Mouse (Mus musculus) thymus, adult 18-20 months (tissue): ENCODE measurements at regions not wholly inside any gene's neighbourhood (a gene's known extent, or its start where the extent isn't known, plus 50 kb on each side); places are given as distances from the start of the nearest gene placed in this dataset.

Experiments used
- DNase-seq, 2 experiments: peaks; one replicate each; pipeline ENCODE4 v3.0.0; 2022; ENCODE audit warnings: mixed read lengths in 2 of 2

GRCm38 (mm10) chr7:129819651-129820050 is 228.0 kb downstream of the Wdr11 start:
- DNase-seq: no peak

GRCm38 (mm10) chr7:129828970-129829369 is 237.3 kb downstream of the Wdr11 start:
- DNase-seq: no peak

- DNase-seq: no peak
These were observed 241.2 kb downstream of the Wdr11 start for GRCm38 (mm10) chr7:129832830-129833229.

GRCm38 (mm10) chr7:129842303-129843122 is 250.8 kb downstream of the Wdr11 start:
- no peak for DNase-seq

- no peak for DNase-seq
These were observed 255.5 kb downstream of the Wdr11 start for GRCm38 (mm10) chr7:129847136-129847535.

GRCm38 (mm10) chr7:129853596-129853995 is 261.9 kb downstream of the Wdr11 start:
- no peak for DNase-seq

- no peak for DNase-seq
These were observed 263.3 kb downstream of the Wdr11 start for GRCm38 (mm10) chr7:129854942-129855341.

GRCm38 (mm10) chr7:129862966-129863365 is 271.3 kb downstream of the Wdr11 start:
- no peak for DNase-seq

GRCm38 (mm10) chr7:129865536-129865935 is 273.9 kb downstream of the Wdr11 start:
- DNase-seq: no peak

- DNase-seq: no peak
These were observed 280.6 kb downstream of the Wdr11 start for GRCm38 (mm10) chr7:129872208-129872790.

- no peak for DNase-seq
These were observed 284.7 kb downstream of the Wdr11 start for GRCm38 (mm10) chr7:129876202-129876851.

- DNase-seq: no peak
These were observed 285.2 kb downstream of the Wdr11 start for GRCm38 (mm10) chr7:129876852-129877223.

GRCm38 (mm10) chr7:129896291-129896690 is 304.6 kb downstream of the Wdr11 start:
- DNase-seq: no peak

- no peak for DNase-seq
These were observed 305.8 kb downstream of the Wdr11 start for GRCm38 (mm10) chr7:129897511-129897910.

- no peak for DNase-seq
These were observed 310.6 kb downstream of the Wdr11 start for GRCm38 (mm10) chr7:129902256-129902655.

- DNase-seq: no peak
These were observed 311.5 kb downstream of the Wdr11 start for GRCm38 (mm10) chr7:129903126-129903525.

- no peak for DNase-seq
These were observed 314.5 kb downstream of the Wdr11 start for GRCm38 (mm10) chr7:129906131-129906530.

GRCm38 (mm10) chr7:129908826-129909225 is 317.2 kb downstream of the Wdr11 start:
- no peak for DNase-seq

GRCm38 (mm10) chr7:129909730-129910129 is 318.1 kb downstream of the Wdr11 start:
- DNase-seq: no peak

GRCm38 (mm10) chr7:129910826-129911225 is 319.2 kb downstream of the Wdr11 start:
- no peak for DNase-seq

GRCm38 (mm10) chr7:129914871-129915270 is 323.2 kb downstream of the Wdr11 start:
- no peak for DNase-seq

- DNase-seq: no peak
These were observed 326.9 kb downstream of the Wdr11 start for GRCm38 (mm10) chr7:129918240-129919200.

GRCm38 (mm10) chr7:129922291-129922690 is 330.6 kb downstream of the Wdr11 start:
- DNase-seq: no peak
